Mouse (Mus musculus): ENCODE results near the gene Lpgat1. TPM values are rescaled to one million over a fixed set of nuclear protein-coding genes. Genes with fewer than 3 reads are reported as not detected.

Lpgat1 gene
- not detected in 2 replicates for polyA plus RNA-seq (2012)

- no peak for TF ChIP-seq GATA1 (IDR thresholded peaks at IDR 0.05; ENCODE audit: low read length)
These were observed at the start of gene Lpgat1 for GRCm38 (mm10) chr1:191717601-191718498. Gene Lpgat1, plus strand, starts transcription at chr1:191717834.

- no peak for TF ChIP-seq GATA1 (IDR thresholded peaks at IDR 0.05; ENCODE audit: low read length)
These were observed 49.6 kb upstream of the Lpgat1 start for GRCm38 (mm10) chr1:191668030-191668429.

GRCm38 (mm10) chr1:191674071-191674470, 43.6 kb upstream of the Lpgat1 start:
- no peak for TF ChIP-seq GATA1 (IDR thresholded peaks at IDR 0.05; ENCODE audit: low read length)

- no peak for TF ChIP-seq GATA1 (IDR thresholded peaks at IDR 0.05; ENCODE audit: low read length)
These were observed 36.0 kb upstream of the Lpgat1 start for GRCm38 (mm10) chr1:191681633-191682032.

- no peak for TF ChIP-seq GATA1 (IDR thresholded peaks at IDR 0.05; ENCODE audit: low read length)
These were observed 30.1 kb upstream of the Lpgat1 start for GRCm38 (mm10) chr1:191687531-191687930.

GRCm38 (mm10) chr1:191693231-191693630, 24.4 kb upstream of the Lpgat1 start:
- no peak for TF ChIP-seq GATA1 (IDR thresholded peaks at IDR 0.05; ENCODE audit: low read length)

GRCm38 (mm10) chr1:191698253-191698795, 19.3 kb upstream of the Lpgat1 start:
- no peak for TF ChIP-seq GATA1 (IDR thresholded peaks at IDR 0.05; ENCODE audit: low read length)

- TF ChIP-seq GATA1 (IDR thresholded peaks at IDR 0.05; ENCODE audit: low read length): no peak
These were observed 13.1 kb upstream of the Lpgat1 start for GRCm38 (mm10) chr1:191704535-191704934.

GRCm38 (mm10) chr1:191706541-191707078, 11.0 kb upstream of the Lpgat1 start:
- no peak for TF ChIP-seq GATA1 (IDR thresholded peaks at IDR 0.05; ENCODE audit: low read length)

- no peak for TF ChIP-seq GATA1 (IDR thresholded peaks at IDR 0.05; ENCODE audit: low read length)
These were observed 7.8 kb upstream of the Lpgat1 start for GRCm38 (mm10) chr1:191709811-191710210.

- TF ChIP-seq GATA1 (IDR thresholded peaks at IDR 0.05; ENCODE audit: low read length): no peak
These were observed 5.3 kb upstream of the Lpgat1 start for GRCm38 (mm10) chr1:191712224-191712838.

- TF ChIP-seq GATA1 (IDR thresholded peaks at IDR 0.05; ENCODE audit: low read length): no peak
These were observed 3.8 kb upstream of the Lpgat1 start for GRCm38 (mm10) chr1:191713813-191714212.

- TF ChIP-seq GATA1 (IDR thresholded peaks at IDR 0.05; ENCODE audit: low read length): no peak
These were observed 2.5 kb upstream of the Lpgat1 start for GRCm38 (mm10) chr1:191715150-191715549.

GRCm38 (mm10) chr1:191717141-191717540, 493 bp upstream of the Lpgat1 start:
- TF ChIP-seq GATA1 (IDR thresholded peaks at IDR 0.05; ENCODE audit: low read length): no peak

GRCm38 (mm10) chr1:191718522-191719281, 1.1 kb downstream of the Lpgat1 start:
- TF ChIP-seq GATA1 (IDR thresholded peaks at IDR 0.05; ENCODE audit: low read length): no peak

Data from G1E-ER4 (cell line).